Mouse (Mus musculus) gastrocnemius, adult 2 months (tissue): ENCODE measurements around the gene Sh3bp4. TPM values are rescaled to one million over a fixed set of nuclear protein-coding genes. Genes with fewer than 3 reads are reported as not detected.
A peak's percentile ranks its signal among the peaks of the same experiment; 100 is the strongest.

ENCODE experiments used
- DNase-seq: peaks from one replicate; pipeline ENCODE4 v3.0.0; 2022
- H3K27ac ChIP-seq: fragments of 200-600 bp; 2 replicates; pipeline ENCODE4 v1.8.1; 2022; ENCODE audit warnings: mild to moderate bottlenecking
- H3K4me3 ChIP-seq: fragments of 200-600 bp; 2 replicates; pipeline ENCODE4 v1.8.1; 2022; ENCODE audit warnings: mild to moderate bottlenecking, moderate library complexity
- CTCF ChIP-seq: fragments of 200-600 bp; IDR thresholded peaks from 2 replicates; pipeline ENCODE4 v1.8.1; 2022; ENCODE audit warnings: antibody characterized with exemption, mild to moderate bottlenecking, moderate library complexity
- intact Hi-C: fragments of 180-260 bp; cut with DNase I; formaldehyde crosslinking; loops from one replicate; pipeline ENCODE4 v1.15.1; 2025
- total RNA-seq, 2 experiments: library from RNA; stranded (reverse); gene quantifications; 2 replicates each; pipeline ENCODE4 v1.2.3; 2021

The Sh3bp4 gene
- total RNA-seq, 2 experiments from 2014 or later: 2.1 to 4.0 TPM

GRCm38 (mm10) chr1:89105891-89106830 lies 35.9 kb downstream of the Sh3bp4 start:
- intact Hi-C loops: no loop called here
- no peak overlapping the region for H3K27ac ChIP-seq
- H3K4me3 ChIP-seq: no peak overlapping the region
- peak; percentile 8 for DNase-seq
- TF ChIP-seq CTCF: no peak

GRCm38 (mm10) chr1:89107466-89107865 lies 37.3 kb downstream of the Sh3bp4 start:
- Histone ChIP-seq H3K27ac (no peak overlapping the region), H3K4me3 (no peak overlapping the region)
- peak; percentile 10 for DNase-seq
- intact Hi-C loops: no loop called here
- TF ChIP-seq CTCF: no peak

GRCm38 (mm10) chr1:89108340-89108896 lies 38.2 kb downstream of the Sh3bp4 start:
- no peak for TF ChIP-seq CTCF
- Histone ChIP-seq H3K27ac (peak overlapping the region; percentile 38), H3K4me3 (no peak overlapping the region)
- peak; percentile 28 for DNase-seq
- intact Hi-C loops: no loop called here

- peak; percentile 9 for DNase-seq
- TF ChIP-seq CTCF: no peak
- H3K27ac ChIP-seq: no peak overlapping the region
- intact Hi-C loops: no loop called here
- no peak overlapping the region for H3K4me3 ChIP-seq
Observed at GRCm38 (mm10) chr1:89109767-89110166, 39.6 kb downstream of the Sh3bp4 start.

- no peak overlapping the region for H3K4me3 ChIP-seq
- no peak for TF ChIP-seq CTCF
- peak; percentile 17 for DNase-seq
- no peak overlapping the region for H3K27ac ChIP-seq
- intact Hi-C loops: no loop called here
Observed at GRCm38 (mm10) chr1:89110767-89111534, 40.7 kb downstream of the Sh3bp4 start.

GRCm38 (mm10) chr1:89112544-89112943 lies 42.3 kb downstream of the Sh3bp4 start:
- intact Hi-C loops: no loop called here
- Histone ChIP-seq H3K27ac (no peak overlapping the region), H3K4me3 (no peak overlapping the region)
- no peak for TF ChIP-seq CTCF
- peak; percentile 35 for DNase-seq

- peak; percentile 15 for DNase-seq
Observed at GRCm38 (mm10) chr1:89113731-89114130, 43.5 kb downstream of the Sh3bp4 start.

GRCm38 (mm10) chr1:89117062-89117461 lies 46.8 kb downstream of the Sh3bp4 start:
- Histone ChIP-seq H3K4me3 (no peak overlapping the region), H3K27ac (0 out of 2 replicates have a peak overlapping the region, but pooled peaks have one; percentile 8)
- no peak for TF ChIP-seq CTCF
- peak; percentile 33 for DNase-seq
- intact Hi-C loops: no loop called here

More at GRCm38 (mm10) chr1:89113731-89114130, 43.5 kb downstream of the Sh3bp4 start:
- H3K27ac ChIP-seq: no peak overlapping the region
- intact Hi-C loops: no loop called here
- no peak for TF ChIP-seq CTCF
- no peak overlapping the region for H3K4me3 ChIP-seq

GRCm38 (mm10) chr1:89118076-89118475 lies 47.9 kb downstream of the Sh3bp4 start:
- Histone ChIP-seq H3K27ac (peak overlapping the region; percentile 58), H3K4me3 (no peak overlapping the region)
- DNase-seq: peak; percentile 16
- no peak for TF ChIP-seq CTCF
- intact Hi-C loops: no loop called here

- Histone ChIP-seq H3K4me3 (no peak overlapping the region), H3K27ac (no peak overlapping the region)
- peak; percentile 10 for DNase-seq
- intact Hi-C loops: no loop called here
- no peak for TF ChIP-seq CTCF
Observed at GRCm38 (mm10) chr1:89118836-89119235, 48.6 kb downstream of the Sh3bp4 start.

- intact Hi-C loops: loop anchor here (2.0 kb wide), 1 partner anchor 37 kb away; no protein-coding TSS in a partner anchor
- Histone ChIP-seq H3K4me3 (no peak overlapping the region), H3K27ac (no peak overlapping the region)
- DNase-seq: peak; percentile 32
- no peak for TF ChIP-seq CTCF
Observed at GRCm38 (mm10) chr1:89120290-89120689, 50.1 kb downstream of the Sh3bp4 start.

GRCm38 (mm10) chr1:89121466-89121865 lies 51.3 kb downstream of the Sh3bp4 start:
- H3K27ac ChIP-seq: no peak overlapping the region; the same call in 1 of the 2 replicates
- peak; percentile 16 for DNase-seq
- intact Hi-C loops: loop anchor here (2.0 kb wide), 1 partner anchor 35 kb away; no protein-coding TSS in a partner anchor

More at GRCm38 (mm10) chr1:89121466-89121865, 51.3 kb downstream of the Sh3bp4 start:
- H3K4me3 ChIP-seq: no peak overlapping the region
- no peak for TF ChIP-seq CTCF
